Mouse (Mus musculus) CH12.LX (cell line): ENCODE data around the gene Scgb1a1. TPM values are rescaled to one million over a fixed set of nuclear protein-coding genes. Genes with fewer than 3 reads are reported as not detected.

Source experiments
- DNase-seq: peaks from one replicate; pipeline ENCODE4 v3.0.0-alpha.2; 2013; ENCODE audit errors: extremely low read depth
- H3K27ac ChIP-seq: 2 replicates; pipeline ENCODE4 v1.5.1; 2012; ENCODE audit warnings: low read depth, mild to moderate bottlenecking, control low read depth, moderate library complexity; ENCODE audit not compliant: insufficient read depth
- H3K27me3 ChIP-seq: replicated peaks from 2 replicates; pipeline ENCODE3; 2012; ENCODE audit warnings: inconsistent platforms
- H3K36me3 ChIP-seq, 2 experiments: replicated peaks in 1 of 2; 2 replicates each; pipeline versions ENCODE3 to v1.6.1; 2012; ENCODE audit warnings: inconsistent platforms in 1 of 2, low read length in 1 of 2, mild to moderate bottlenecking in 1 of 2, mixed read lengths in 1 of 2, moderate library complexity in 1 of 2; ENCODE audit not compliant: control insufficient read depth in 1 of 2, insufficient read depth in 1 of 2
- H3K4me1 ChIP-seq, 2 experiments: 2 replicates each; pipeline ENCODE4 v1.6.1; 2012; ENCODE audit warnings: inconsistent platforms in 1 of 2, moderate library complexity in 1 of 2; ENCODE audit not compliant: insufficient read depth in 2 of 2, control insufficient read depth in 1 of 2
- H3K4me2 ChIP-seq: 2 replicates; pipeline ENCODE4 v1.6.1; 2012; ENCODE audit warnings: low read depth, mild to moderate bottlenecking, control low read depth; ENCODE audit not compliant: poor library complexity, insufficient read depth, severe bottlenecking
- H3K4me3 ChIP-seq, 3 experiments: fragments of 150-350 bp in 1 of 3; sonication (generic) in 1 of 3; replicated peaks in 1 of 3; 2 replicates each; pipeline versions ENCODE3 to v1.5.1; 2011 to 2012; ENCODE audit warnings: low read depth in 2 of 3, low read length in 2 of 3, mild to moderate bottlenecking in 2 of 3, moderate library complexity in 2 of 3, control low read depth in 1 of 3, improper control_type of control experiment in 1 of 3, inconsistent platforms in 1 of 3, mixed read lengths in 1 of 3; ENCODE audit not compliant: poor library complexity in 1 of 3
- H3K79me2 ChIP-seq: replicated peaks from 2 replicates; pipeline ENCODE4 v1.6.1; 2012; ENCODE audit warnings: mild to moderate bottlenecking, moderate library complexity; ENCODE audit not compliant: control insufficient read depth, poor library complexity, insufficient read depth, severe bottlenecking; ENCODE audit errors: extremely low read depth
- H3K9ac ChIP-seq: 2 replicates; pipeline ENCODE4 v1.6.1; 2012; ENCODE audit warnings: low read depth, mild to moderate bottlenecking, control low read depth, moderate library complexity; ENCODE audit not compliant: insufficient read depth
- H3K9me3 ChIP-seq: replicated peaks from 2 replicates; pipeline ENCODE3; 2012; ENCODE audit warnings: low read length, inconsistent platforms, mixed read lengths
- E2F4 ChIP-seq: IDR thresholded peaks from 2 replicates; pipeline ENCODE4 v1.6.1; 2011; ENCODE audit warnings: low read depth, low read length, improper control_type of control experiment; ENCODE audit not compliant: insufficient replicate concordance
- ELF1 ChIP-seq: IDR thresholded peaks from 2 replicates; pipeline ENCODE4 v1.6.1; 2014; ENCODE audit warnings: low read depth, mild to moderate bottlenecking, inconsistent platforms, low read length, improper control_type of control experiment
- IRF4 ChIP-seq: IDR thresholded peaks from 2 replicates; pipeline ENCODE4 v1.6.1; 2014; ENCODE audit warnings: low read depth, mild to moderate bottlenecking, inconsistent platforms, low read length, improper control_type of control experiment
- JUN ChIP-seq: IDR thresholded peaks from 2 replicates; pipeline ENCODE4 v1.6.1; 2011; ENCODE audit warnings: low read depth, mild to moderate bottlenecking, low read length, improper control_type of control experiment, moderate library complexity; ENCODE audit not compliant: insufficient read depth
- JUND ChIP-seq: conservative IDR thresholded peaks from 2 replicates; pipeline ENCODE4 v1.6.1; 2011; ENCODE audit warnings: low read depth, low read length, improper control_type of control experiment
- MAX ChIP-seq: IDR thresholded peaks from 2 replicates; pipeline ENCODE4 v1.6.1; 2011; ENCODE audit warnings: low read length, improper control_type of control experiment
- MXI1 ChIP-seq: IDR thresholded peaks from 2 replicates; pipeline ENCODE4 v1.6.1; 2011; ENCODE audit warnings: mild to moderate bottlenecking, low read depth, low read length, improper control_type of control experiment
- NELFE ChIP-seq: IDR thresholded peaks from 2 replicates; pipeline ENCODE4 v1.6.1; 2011; ENCODE audit warnings: low read depth, low read length, improper control_type of control experiment
- PAX5 ChIP-seq: IDR thresholded peaks from 2 replicates; pipeline ENCODE4 v1.6.1; 2012; ENCODE audit warnings: low read length, inconsistent platforms, mixed read lengths
- POLR2A ChIP-seq: IDR thresholded peaks from 2 replicates; pipeline ENCODE4 v1.6.1; 2011; ENCODE audit warnings: low read depth, mild to moderate bottlenecking, improper control_type of control experiment, low read length
- TCF12 ChIP-seq: IDR thresholded peaks from 2 replicates; pipeline ENCODE4 v1.6.1; 2014; ENCODE audit warnings: low read depth, mild to moderate bottlenecking, inconsistent platforms, low read length, improper control_type of control experiment
- UBTF ChIP-seq: IDR thresholded peaks from 2 replicates; pipeline ENCODE4 v1.6.1; 2012; ENCODE audit warnings: low read depth, mild to moderate bottlenecking, inconsistent platforms, low read length, improper control_type of control experiment, moderate library complexity
- ZC3H11A ChIP-seq: IDR thresholded peaks from 2 replicates; pipeline ENCODE4 v1.6.1; 2012; ENCODE audit warnings: low read depth, mild to moderate bottlenecking, inconsistent platforms, low read length, improper control_type of control experiment
- ZKSCAN1 ChIP-seq: IDR thresholded peaks from 2 replicates; pipeline ENCODE4 v1.6.1; 2012; ENCODE audit warnings: low read depth, inconsistent platforms, low read length, improper control_type of control experiment, borderline replicate concordance
- ZMIZ1 ChIP-seq: IDR thresholded peaks from 2 replicates; pipeline ENCODE4 v1.6.1; 2012; ENCODE audit warnings: low read depth, mild to moderate bottlenecking, inconsistent platforms, low read length, improper control_type of control experiment
- dilution Hi-C: fragments of 300-500 bp; cut with MboI; formaldehyde crosslinking; loops from 2 replicates; pipeline ENCODE4 v1.14.3; 2020; ENCODE audit warnings: low sequenced_read_pairs; ENCODE audit not compliant: extremely low pct_unique_long_range_greater_than_20kb, extremely low pct_ligation_motif_present
- in situ Hi-C: fragments of 300-500 bp; cut with MboI; formaldehyde crosslinking; loops from 3 replicates; pipeline ENCODE4 v1.14.3; 2019; ENCODE audit warnings: low sequenced_read_pairs, low pct_ligation_motif_present, low pct_unique_long_range_greater_than_20kb, mixed read lengths
- polyA plus RNA-seq: library from polyadenylated mRNA; unstranded; fragments of >175 nt; gene quantifications from 2 replicates; pipeline ENCODE4 v1.2.1, GENCODE M21; 2012; ENCODE audit warnings: low read depth; ENCODE audit not compliant: insufficient read length
- total RNA-seq, 2 experiments: library from RNA; depleted of rRNA; stranded (reverse); fragments of 300-350 nt in 1 of 2; fragments of >200 nt in 1 of 2; gene quantifications; 2 replicates each; pipeline ENCODE4 v1.2.3; 2012 to 2014

Gene Scgb1a1
- total and polyA plus RNA-seq, 3 experiments: not detected

DNA sequence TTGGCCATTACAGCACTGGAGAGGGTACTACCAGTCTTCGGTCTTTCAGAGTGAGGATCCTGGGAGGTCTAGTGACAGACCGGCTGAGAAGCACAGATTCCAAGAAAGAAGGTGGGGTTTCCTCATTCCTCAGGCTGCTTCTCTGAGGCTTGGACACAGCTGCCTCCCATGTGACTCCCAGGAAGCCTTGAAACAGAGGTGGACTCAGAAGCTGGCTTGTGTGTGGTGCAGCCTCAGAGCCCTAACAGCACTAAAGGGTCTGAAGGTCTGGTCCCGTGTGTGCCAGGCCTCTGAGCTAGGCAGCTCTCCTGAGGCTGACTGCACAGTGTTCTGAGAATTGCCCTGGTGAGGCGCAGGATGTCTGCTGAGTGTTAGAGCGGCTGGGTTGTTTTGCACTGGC is 18.3 kb upstream of the Scgb1a1 start:
- no peaks in the 10 kb centered on the region for H3K79me2 ChIP-seq
- in situ Hi-C loops (loop anchor here (25.0 kb wide), 1 partner anchor 369 kb away; the partner anchor contains the start of genes 1700092M07Rik, Stx5a and Wdr74), dilution Hi-C loops (no loop called here)
- no peaks in the 10 kb centered on the region for H3K36me3 ChIP-seq
- no peaks in the 10 kb centered on the region for H3K9me3 ChIP-seq
- no peak overlapping the region for H3K4me2 ChIP-seq
- H3K27me3 ChIP-seq: no peaks in the 10 kb centered on the region
- TF ChIP-seq IRF4 (no peak), ZMIZ1 (no peak), E2F4 (no peak)
- no peak overlapping the region for H3K27ac ChIP-seq
- no peak overlapping the region for H3K9ac ChIP-seq
- peaks cover 9 to 44% of the 10 kb centered on the region in 2 experiments for H3K4me1 ChIP-seq
- no peak for DNase-seq
- H3K4me3 ChIP-seq: no peak overlapping the region

DNA sequence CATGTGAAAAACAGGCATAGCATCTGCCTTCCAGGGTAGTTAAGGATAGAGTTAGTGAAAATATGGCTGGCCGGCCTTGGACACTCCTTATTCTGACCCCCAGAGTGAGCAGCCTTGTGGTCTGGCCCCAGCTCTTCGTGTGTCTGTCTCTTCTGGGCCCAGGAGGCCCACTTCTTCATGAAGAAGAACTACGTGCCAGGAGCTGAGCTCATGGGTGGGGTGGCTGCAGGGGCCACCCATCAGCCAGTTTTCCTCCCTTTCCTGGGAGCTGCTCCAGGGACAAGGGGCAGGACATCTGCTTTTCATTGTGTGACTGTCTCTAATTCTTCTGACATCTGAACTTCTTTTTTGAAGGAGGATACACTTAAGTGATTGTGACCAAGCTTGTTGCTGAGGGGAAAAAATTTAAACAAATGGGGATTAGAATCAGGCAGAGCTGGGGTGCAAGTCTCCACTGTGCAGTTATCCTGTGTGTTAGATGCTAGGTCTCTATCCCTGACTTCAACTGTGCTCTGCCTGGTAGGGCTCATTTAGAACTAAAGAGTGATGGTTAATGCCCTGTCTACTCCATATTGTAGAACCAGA is 17.4 kb upstream of the Scgb1a1 start:
- TF ChIP-seq TCF12 (no peak), ZKSCAN1 (no peak), UBTF (no peak), ZC3H11A (no peak), ZMIZ1 (no peak), NELFE (no peak), POLR2A (no peak), MXI1 (no peak), JUND (no peak), PAX5 (no peak), JUN (no peak), MAX (no peak), ELF1 (no peak)
- TF ChIP-seq, all 38 proteins: peak for 0
- no peak overlapping the region for H3K27ac ChIP-seq
- no peaks in the 10 kb centered on the region for H3K27me3 ChIP-seq
- no peak overlapping the region for H3K4me2 ChIP-seq
- no peaks in the 10 kb centered on the region for H3K79me2 ChIP-seq
- H3K9me3 ChIP-seq: no peaks in the 10 kb centered on the region
- in situ Hi-C loops (loop anchor here (25.0 kb wide), 1 partner anchor 368 kb away; the partner anchor contains the start of genes 1700092M07Rik, Stx5a and Wdr74), dilution Hi-C loops (no loop called here)
- peaks cover 14 to 53% of the 10 kb centered on the region in 2 experiments for H3K4me1 ChIP-seq
- H3K9ac ChIP-seq: no peak overlapping the region
- H3K36me3 ChIP-seq: no peaks in the 10 kb centered on the region
- H3K4me3 ChIP-seq: no peak overlapping the region
- no peak for DNase-seq
